Mouse (Mus musculus) limb, embryonic 13.5 days (tissue): Measurements from ENCODE around the gene Def6. TPM values are rescaled to one million over a fixed set of nuclear protein-coding genes. Genes with fewer than 3 reads are reported as not detected.

Experiments used
- ATAC-seq: fragments of 200-750 bp; cut with Nextera tagmentation; 2 replicates; pipeline ENCODE4 v1.8.0; 2017; ENCODE audit warnings: low read depth, moderate number of reproducible peaks, moderate TSS enrichment; ENCODE audit not compliant: low FRiP score
- H3K27ac ChIP-seq: fragments of 300-500 bp; sonication (generic); 2 replicates; pipeline ENCODE4 v1.5.1; 2015; ENCODE audit warnings: inconsistent platforms, mild to moderate bottlenecking, moderate library complexity
- H3K27me3 ChIP-seq: fragments of 300-500 bp; sonication (generic); 2 replicates; pipeline ENCODE4 v1.6.1; 2015; ENCODE audit warnings: mild to moderate bottlenecking, inconsistent platforms
- H3K36me3 ChIP-seq: fragments of 300-500 bp; sonication (generic); 2 replicates; pipeline ENCODE4 v1.6.1; 2015; ENCODE audit warnings: inconsistent platforms, mild to moderate bottlenecking, moderate library complexity
- H3K4me1 ChIP-seq: fragments of 300-500 bp; sonication (generic); 2 replicates; pipeline ENCODE4 v1.6.1; 2015; ENCODE audit warnings: inconsistent platforms
- H3K4me2 ChIP-seq: fragments of 300-500 bp; sonication (generic); replicated peaks from 2 replicates; pipeline ENCODE4 v1.6.1; 2015; ENCODE audit warnings: inconsistent platforms, mild to moderate bottlenecking, moderate library complexity
- H3K4me3 ChIP-seq: fragments of 300-500 bp; sonication (generic); 2 replicates; pipeline ENCODE4 v1.5.1; 2015; ENCODE audit warnings: moderate library complexity, mild to moderate bottlenecking, inconsistent platforms
- H3K9ac ChIP-seq: fragments of 300-500 bp; sonication (generic); 2 replicates; pipeline ENCODE4 v1.6.1; 2015; ENCODE audit warnings: mild to moderate bottlenecking, inconsistent platforms
- H3K9me3 ChIP-seq: fragments of 300-500 bp; sonication (generic); 2 replicates; pipeline ENCODE4 v1.6.1; 2016; ENCODE audit warnings: inconsistent platforms
- WGBS: fragments of 180-500 bp; shearing (Covaris S2); methylation state at CpG from one replicate; pipeline ENCODE4 v1.1.7; 2015; 5-methylcytosine and 5-hydroxymethylcytosine counted together
- polyA plus RNA-seq: library from polyadenylated mRNA; unstranded; fragments of >200 nt; fragmentation: Nextera tagmentation; extraction: Ambion mirVana; gene quantifications from 2 replicates; pipeline ENCODE4 v1.2.1, GENCODE M21; 2015

The Def6 gene
- polyA plus RNA-seq, 1 experiment from 2014 or later: 10.8 TPM

GRCm38 (mm10) chr17:28232475-28233060 lies 25.0 kb downstream of the Def6 start, which contains the start of gene Ppard:
TSS of gene Ppard (plus strand) at chr17:28232700.
- peak within 1 kb of the TSS; percentile 97 for H3K9ac ChIP-seq
- peaks cover 42% of the 10 kb centered on the region for H3K4me1 ChIP-seq
- H3K4me3 ChIP-seq: peak within 1 kb of the TSS; percentile 81
- H3K36me3 ChIP-seq: peaks cover 24% of the 10 kb centered on the region
- no peaks in the 10 kb centered on the region for H3K9me3 ChIP-seq
- peak within 1 kb of the TSS; percentile 77 for H3K4me2 ChIP-seq
- WGBS: under 1% methylated on average over 50 of the region's 57 CpGs
- peak; percentile 95 for ATAC-seq
- H3K27ac ChIP-seq: peak within 1 kb of the TSS; percentile 91
- H3K27me3 ChIP-seq: no peaks in the 10 kb centered on the region

- H3K36me3 ChIP-seq: peaks cover 28% of the 10 kb centered on the region
- WGBS: 4% methylated on average over 16 of the region's 17 CpGs
- no peaks in the 10 kb centered on the region for H3K27me3 ChIP-seq
- peak overlapping the region; percentile 97 for H3K9ac ChIP-seq
- H3K4me1 ChIP-seq: peaks cover 42% of the 10 kb centered on the region
- H3K4me2 ChIP-seq: peak overlapping the region; percentile 77
- H3K9me3 ChIP-seq: no peaks in the 10 kb centered on the region
- no peak for ATAC-seq
- peak overlapping the region; percentile 91; the same call in 1 of the 2 replicates for H3K27ac ChIP-seq
- peak overlapping the region; percentile 81 for H3K4me3 ChIP-seq
Observed at GRCm38 (mm10) chr17:28233091-28233731, 25.6 kb downstream of the Def6 start.

DNA sequence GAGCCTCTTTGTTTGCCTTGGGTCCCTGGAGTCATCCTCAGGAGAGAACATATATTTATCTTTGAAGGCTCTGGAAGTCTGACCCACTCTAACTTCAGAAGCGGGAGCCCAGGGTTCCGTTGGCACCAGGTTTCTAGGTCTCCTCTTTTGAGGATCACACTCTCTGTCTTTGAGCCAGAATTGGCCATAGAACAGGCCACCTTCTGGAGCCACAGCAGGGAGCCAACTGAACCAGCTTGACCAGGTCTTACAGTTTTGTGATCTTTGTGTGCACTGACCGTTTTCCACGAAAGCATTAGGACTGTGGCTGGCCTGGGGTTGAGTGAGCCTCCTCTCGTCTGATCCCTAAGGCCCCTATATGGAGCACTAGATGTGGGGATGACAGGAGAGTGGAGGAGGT lies 27.1 kb downstream of the Def6 start:
- no peak overlapping the region for H3K4me3 ChIP-seq
- no peaks in the 10 kb centered on the region for H3K27me3 ChIP-seq
- no peak for ATAC-seq
- peaks cover 42% of the 10 kb centered on the region for H3K4me1 ChIP-seq
- H3K9me3 ChIP-seq: no peaks in the 10 kb centered on the region
- peaks cover 27% of the 10 kb centered on the region for H3K36me3 ChIP-seq
- H3K27ac ChIP-seq: no peak overlapping the region
- 81% methylated on average over 5 of the region's 5 CpGs for WGBS
- peak overlapping the region; percentile 77 for H3K4me2 ChIP-seq
- H3K9ac ChIP-seq: no peak overlapping the region

DNA sequence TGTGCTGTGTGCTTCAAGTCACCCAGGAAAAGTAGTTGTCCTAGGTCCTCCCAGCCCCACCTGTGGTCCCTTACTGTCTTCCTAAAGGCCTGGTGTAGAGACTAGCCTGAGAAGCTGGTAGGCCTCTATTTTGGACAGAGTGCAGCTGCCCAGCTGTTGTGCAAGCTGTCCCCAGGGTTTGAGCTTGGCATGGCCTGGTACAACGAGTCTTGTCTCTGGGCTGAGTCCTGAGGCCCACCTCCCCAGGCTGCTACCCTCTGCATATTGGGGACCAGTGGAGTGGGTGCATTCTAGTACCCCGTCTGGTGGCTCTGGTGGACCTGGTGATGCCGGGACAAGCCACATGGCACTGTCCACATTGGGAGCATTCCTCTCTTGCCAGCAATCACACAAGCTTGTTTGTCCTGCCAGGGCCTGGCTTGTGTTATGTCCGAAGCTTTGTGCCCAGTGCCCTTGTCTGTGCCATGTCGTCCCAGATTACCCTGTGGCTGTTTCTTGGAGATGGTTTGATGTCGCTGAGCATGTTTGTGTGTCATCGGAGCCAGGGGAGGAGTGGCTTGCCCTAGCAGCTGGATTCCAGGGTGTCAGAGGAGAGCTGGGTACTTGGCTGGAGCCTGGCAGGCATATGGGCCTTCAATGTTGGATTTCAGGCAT lies 28.5 kb downstream of the Def6 start:
- Histone ChIP-seq H3K27ac (no peak overlapping the region; the same call in 1 of the 2 replicates), H3K27me3 (no peaks in the 10 kb centered on the region), H3K9ac (no peak overlapping the region), H3K36me3 (peaks cover 42% of the 10 kb centered on the region), H3K4me2 (no peak overlapping the region), H3K4me3 (no peak overlapping the region), H3K9me3 (no peaks in the 10 kb centered on the region), H3K4me1 (peaks cover 42% of the 10 kb centered on the region)
- WGBS: 82% methylated on average over 7 of the region's 7 CpGs
- no peak for ATAC-seq

DNA sequence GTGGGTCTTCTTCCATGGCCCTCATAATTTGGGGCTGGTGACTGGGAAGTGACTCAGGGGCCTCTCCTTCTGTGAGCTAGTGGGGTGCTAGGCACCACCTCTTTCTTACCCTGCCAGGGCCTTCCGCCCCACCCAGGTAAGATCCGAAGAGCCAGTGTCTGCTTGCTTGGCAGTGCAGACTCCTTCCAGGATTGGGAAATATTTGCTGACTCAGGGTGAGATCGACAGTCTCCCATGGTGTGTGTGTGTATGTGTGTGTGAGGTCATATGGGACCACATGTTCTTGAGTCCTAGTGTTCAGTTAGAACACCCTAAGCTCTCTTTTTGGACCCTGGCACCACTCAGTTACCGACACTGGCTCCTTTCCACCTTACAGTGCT lies 29.0 kb downstream of the Def6 start:
- H3K4me2 ChIP-seq: no peak overlapping the region
- no peak overlapping the region for H3K9ac ChIP-seq
- ATAC-seq: no peak
- no peaks in the 10 kb centered on the region for H3K27me3 ChIP-seq
- H3K9me3 ChIP-seq: no peaks in the 10 kb centered on the region
- no peak overlapping the region; the same call in 1 of the 2 replicates for H3K27ac ChIP-seq
- peaks cover 47% of the 10 kb centered on the region for H3K36me3 ChIP-seq
- H3K4me3 ChIP-seq: no peak overlapping the region
- peaks cover 42% of the 10 kb centered on the region for H3K4me1 ChIP-seq
- WGBS: 87% methylated on average over 4 of the region's 4 CpGs

DNA sequence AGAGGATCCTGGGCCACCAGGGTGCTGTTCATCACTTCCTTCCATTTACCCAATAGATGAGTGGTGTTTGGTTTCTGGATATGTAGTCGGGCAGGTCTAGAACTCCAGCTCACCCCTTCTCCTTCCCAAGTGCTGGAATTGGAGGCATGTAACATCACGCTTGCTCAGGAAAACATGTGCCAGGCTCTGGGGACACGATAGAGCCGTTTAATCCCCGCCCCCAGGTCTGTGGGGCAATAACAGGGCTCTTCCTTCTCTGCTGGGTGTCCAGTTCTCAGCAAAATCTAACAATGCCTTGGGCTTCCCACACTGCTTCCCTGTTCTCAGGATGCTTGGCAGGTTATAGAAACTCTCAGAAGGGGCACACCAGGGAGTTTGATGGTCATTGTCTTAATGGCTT lies 29.8 kb downstream of the Def6 start:
- Histone ChIP-seq H3K27ac (no peak overlapping the region), H3K9ac (0 out of 2 replicates have a peak overlapping the region, but pooled peaks have one; percentile 4), H3K4me1 (peaks cover 48% of the 10 kb centered on the region), H3K4me3 (no peak overlapping the region), H3K9me3 (no peaks in the 10 kb centered on the region), H3K36me3 (peaks cover 53% of the 10 kb centered on the region), H3K4me2 (no peak overlapping the region), H3K27me3 (no peaks in the 10 kb centered on the region)
- no peak for ATAC-seq
- WGBS: 73% methylated on average over 5 of the region's 5 CpGs

- Histone ChIP-seq H3K4me3 (no peak overlapping the region), H3K9ac (no peak overlapping the region), H3K4me1 (peaks cover 49% of the 10 kb centered on the region), H3K4me2 (no peak overlapping the region), H3K9me3 (no peaks in the 10 kb centered on the region), H3K36me3 (peaks cover 58% of the 10 kb centered on the region), H3K27me3 (no peaks in the 10 kb centered on the region), H3K27ac (no peak overlapping the region)
- no peak for ATAC-seq
- WGBS: 84% methylated on average over 6 of the region's 6 CpGs
Observed at GRCm38 (mm10) chr17:28237874-28238273, 30.3 kb downstream of the Def6 start.

- H3K4me1 ChIP-seq: peaks cover 41% of the 10 kb centered on the region
- peaks cover 67% of the 10 kb centered on the region for H3K36me3 ChIP-seq
- no peak overlapping the region for H3K4me3 ChIP-seq
- no peak overlapping the region for H3K27ac ChIP-seq
- no peaks in the 10 kb centered on the region for H3K9me3 ChIP-seq
- 85% methylated on average over 5 of the region's 5 CpGs for WGBS
- no peak overlapping the region for H3K9ac ChIP-seq
- no peaks in the 10 kb centered on the region for H3K27me3 ChIP-seq
- no peak for ATAC-seq
- no peak overlapping the region for H3K4me2 ChIP-seq
Observed at GRCm38 (mm10) chr17:28240846-28241245, 33.3 kb downstream of the Def6 start.

- Histone ChIP-seq H3K36me3 (peaks cover 58% of the 10 kb centered on the region), H3K27ac (no peak overlapping the region), H3K4me1 (peaks cover 43% of the 10 kb centered on the region), H3K9ac (no peak overlapping the region), H3K4me3 (no peak overlapping the region), H3K4me2 (no peak overlapping the region), H3K27me3 (no peaks in the 10 kb centered on the region), H3K9me3 (no peaks in the 10 kb centered on the region)
- no peak for ATAC-seq
- WGBS: 78% methylated on average over 6 of the region's 6 CpGs
Observed at GRCm38 (mm10) chr17:28242296-28242695, 34.7 kb downstream of the Def6 start.

- Histone ChIP-seq H3K4me1 (peaks cover 57% of the 10 kb centered on the region), H3K36me3 (peaks cover 42% of the 10 kb centered on the region)
- 82% methylated on average over 6 of the region's 6 CpGs for WGBS
Observed at GRCm38 (mm10) chr17:28244214-28244613, 36.6 kb downstream of the Def6 start.

GRCm38 (mm10) chr17:28244714-28245113 lies 37.1 kb downstream of the Def6 start:
- Histone ChIP-seq H3K9ac (no peak overlapping the region), H3K36me3 (peaks cover 39% of the 10 kb centered on the region), H3K4me1 (peaks cover 62% of the 10 kb centered on the region), H3K27ac (peak overlapping the region; percentile 84; the same call in 1 of the 2 replicates), H3K27me3 (no peaks in the 10 kb centered on the region), H3K4me2 (peak overlapping the region; percentile 38), H3K9me3 (no peaks in the 10 kb centered on the region), H3K4me3 (no peak overlapping the region)
- peak; percentile 82 for ATAC-seq
- 21% methylated on average over 6 of the region's 6 CpGs for WGBS

More at GRCm38 (mm10) chr17:28244214-28244613, 36.6 kb downstream of the Def6 start:
- Histone ChIP-seq H3K9me3 (no peaks in the 10 kb centered on the region), H3K4me3 (no peak overlapping the region), H3K27me3 (no peaks in the 10 kb centered on the region), H3K9ac (no peak overlapping the region), H3K27ac (peak overlapping the region; percentile 84; the same call in 1 of the 2 replicates), H3K4me2 (peak overlapping the region; percentile 38; the same call in 1 of the 2 replicates)
- ATAC-seq: no peak

DNA sequence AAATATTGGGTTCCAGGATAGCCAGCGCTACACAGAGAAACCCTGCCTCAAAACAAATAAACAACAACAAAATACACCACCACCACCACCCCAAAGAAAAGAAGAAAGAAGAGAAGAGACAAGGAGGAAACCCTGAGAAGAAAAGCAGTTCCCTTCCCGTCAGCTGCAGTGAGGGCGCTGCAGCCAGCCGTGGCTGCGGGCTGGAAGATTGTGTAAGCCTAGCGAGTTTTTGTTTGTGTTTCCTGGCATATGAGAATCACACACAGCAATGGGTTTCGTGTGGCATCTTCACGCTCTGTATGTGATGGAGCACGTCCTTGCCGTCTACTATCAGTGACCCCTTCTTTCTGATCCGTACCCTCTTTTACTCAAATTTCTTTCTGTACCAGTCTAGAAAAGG lies 39.1 kb downstream of the Def6 start:
- H3K4me2 ChIP-seq: no peak overlapping the region
- no peak overlapping the region; the same call in 1 of the 2 replicates for H3K9ac ChIP-seq
- H3K4me1 ChIP-seq: peaks cover 67% of the 10 kb centered on the region
- H3K36me3 ChIP-seq: peaks cover 32% of the 10 kb centered on the region
- ATAC-seq: no peak
- WGBS: 78% methylated on average over 11 of the region's 11 CpGs
- H3K27me3 ChIP-seq: no peaks in the 10 kb centered on the region
- no peak overlapping the region for H3K4me3 ChIP-seq
- H3K9me3 ChIP-seq: no peaks in the 10 kb centered on the region
- peak overlapping the region; percentile 55; the same call in 1 of the 2 replicates for H3K27ac ChIP-seq
